In the genomic region with DNA sequence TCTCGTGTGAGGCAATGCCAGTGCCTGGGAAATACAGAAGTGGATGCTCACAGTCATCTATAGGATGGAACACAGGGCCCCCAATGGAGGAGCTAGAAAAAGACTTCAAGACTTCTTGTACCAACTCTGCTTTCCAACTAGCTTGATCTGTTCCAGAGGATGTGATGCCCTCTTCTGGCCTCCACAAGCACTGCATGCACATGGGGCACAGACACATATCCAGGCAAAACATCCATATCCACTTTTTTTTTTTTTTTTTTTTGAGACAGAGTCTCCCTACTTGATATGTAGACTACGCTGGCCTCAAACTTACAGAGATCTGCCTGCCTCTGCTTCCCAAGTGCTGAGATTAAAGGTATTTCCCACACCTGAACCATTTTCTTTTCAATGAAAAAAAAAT, we compare ENCODE assay signal across 11 mouse cellular contexts. TPM values are rescaled to one million over a fixed set of nuclear protein-coding genes. Genes with fewer than 3 reads are reported as not detected.
DNase-seq lines count a peak whose midpoint lies in the region; ATAC-seq and TF ChIP-seq lines count a peak whose summit lies in the region.
"Had no signal": no experiment of that assay in that cellular context is flagged by ENCODE, and none has a peak within 500 bp of the region (broad histone marks: within the 10 kb centered on the region; RNA-seq: fewer than 3 reads in every experiment).

No protein-coding gene starts in this region.

- TF ChIP-seq EP300 in ES-Bruce4 (IDR thresholded peaks at IDR 0.05; ENCODE audit: insufficient read depth, low read depth, low read length): no peak
- TF ChIP-seq EP300 in liver, embryonic 14.5 days (IDR thresholded peaks at IDR 0.05; ENCODE audit: low read depth): no peak

- no peak for TF ChIP-seq POLR2A in ES-Bruce4 (IDR thresholded peaks at IDR 0.05; ENCODE audit: insufficient read depth, low read length)
- no peak for TF ChIP-seq POLR2A in cerebellum, adult 2 months (IDR thresholded peaks at IDR 0.05; ENCODE audit: borderline replicate concordance, insufficient read depth, low read length)

- no peak overlapping the region for H3K9ac ChIP-seq in liver, embryonic 12.5 days
- no peak overlapping the region for H3K9ac ChIP-seq in ES-Bruce4 (ENCODE audit: low read depth, poor library complexity, severe bottlenecking)
- no peak overlapping the region for H3K9ac ChIP-seq in liver, embryonic 14.5 days (replicated peaks)
- H3K9ac ChIP-seq: hindbrain, embryonic 14.5 days had no signal

- H3K4me3 ChIP-seq in liver, embryonic 12.5 days: no peak overlapping the region
- no peak overlapping the region for H3K4me3 ChIP-seq in ES-Bruce4 (ENCODE audit: low read depth, low read length)
- no peak overlapping the region for H3K4me3 ChIP-seq in liver, embryonic 14.5 days (ENCODE audit: insufficient read depth in 1 of 2, low read depth in 2 of 2, low read length in 2 of 2)
- H3K4me3 ChIP-seq in cerebellum, adult 2 months (replicated peaks; ENCODE audit: insufficient read depth, low read depth, low read length): no peak overlapping the region

- H3K36me3 ChIP-seq in liver, embryonic 12.5 days: no peaks in the 10 kb centered on the region
- no peaks in the 10 kb centered on the region for H3K36me3 ChIP-seq in ES-Bruce4 (ENCODE audit: control insufficient read depth, insufficient read depth, low read length, poor library complexity, severe bottlenecking)
- no peaks in the 10 kb centered on the region for H3K36me3 ChIP-seq in liver, embryonic 14.5 days (replicated peaks; ENCODE audit: control insufficient read depth, insufficient read depth, low read depth)

- peak; percentile 26 for DNase-seq in liver
- peak; percentile 75 for DNase-seq in R1 (ENCODE audit: low read depth, low spot score)
- no peak for DNase-seq in liver, embryonic 14.5 days (ENCODE audit: low read depth in 3 of 3, low spot score in 3 of 3)
- no peak for DNase-seq in frontal cortex, adult 2 months (ENCODE audit: extremely low spot score in 1 of 2, low spot score in 1 of 2)
- no peak for DNase-seq in urinary bladder, adult 18-20 months (ENCODE audit: low spot score in 2 of 2)
- no peak for DNase-seq in cerebellum, adult 2 months
- DNase-seq: adrenal gland, adult 2 months had no signal

- 72% methylated on average over 2 of the region's 2 CpGs for WGBS in liver, embryonic 12.5 days (ENCODE audit: insufficient replicate concordance)
- 73% methylated on average over 2 of the region's 2 CpGs for WGBS in liver, embryonic 14.5 days (ENCODE audit: insufficient replicate concordance)
- WGBS in cerebellum, adult 2 months: 97% methylated on average over 2 of the region's 2 CpGs

- H3K9me3 ChIP-seq in liver, embryonic 12.5 days (replicated peaks): no peaks in the 10 kb centered on the region
- no peaks in the 10 kb centered on the region for H3K9me3 ChIP-seq in ES-Bruce4 (replicated peaks; ENCODE audit: control insufficient read depth, insufficient read depth, low read length, poor library complexity, severe bottlenecking)
- H3K9me3 ChIP-seq in liver, embryonic 14.5 days (ENCODE audit: control insufficient read depth, low read length): no peaks in the 10 kb centered on the region

- no peak for ATAC-seq in liver, embryonic 12.5 days
- no peak for ATAC-seq in liver, embryonic 14.5 days (ENCODE audit: insufficient read depth)

- no peaks in the 10 kb centered on the region for H3K4me1 ChIP-seq in liver, embryonic 12.5 days
- H3K4me1 ChIP-seq in ES-Bruce4 (ENCODE audit: control insufficient read depth, insufficient read depth, low read length): no peaks in the 10 kb centered on the region
- H3K4me1 ChIP-seq in liver, embryonic 14.5 days (replicated peaks; ENCODE audit: control insufficient read depth in 2 of 2, insufficient read depth in 2 of 2, low read length in 1 of 2): no peaks in the 10 kb centered on the region
- H3K4me1 ChIP-seq in cerebellum, adult 2 months (ENCODE audit: control insufficient read depth, insufficient read depth, low read length): no peaks in the 10 kb centered on the region

- H3K4me2 ChIP-seq in liver, embryonic 12.5 days: no peak overlapping the region
- no peak overlapping the region for H3K4me2 ChIP-seq in liver, embryonic 14.5 days (ENCODE audit: low read depth)
- H3K4me2 ChIP-seq: hindbrain, embryonic 14.5 days had no signal

- H3K27ac ChIP-seq in liver, embryonic 12.5 days: no peak overlapping the region
- H3K27ac ChIP-seq in ES-Bruce4 (ENCODE audit: insufficient read depth, low read length): no peak overlapping the region
- H3K27ac ChIP-seq in liver, embryonic 14.5 days: no peak overlapping the region
- H3K27ac ChIP-seq in cerebellum, adult 2 months (ENCODE audit: insufficient read depth, low read length): no peak overlapping the region
- H3K27ac ChIP-seq: hindbrain, embryonic 14.5 days; macrophage had no signal

- peak; percentile 64 for TF ChIP-seq CTCF in ES-Bruce4 (IDR thresholded peaks at IDR 0.05; ENCODE audit: low read depth, low read length)
- TF ChIP-seq CTCF in liver, embryonic 14.5 days (IDR thresholded peaks at IDR 0.05; ENCODE audit: low read depth): peak; percentile 69
- no peak for TF ChIP-seq CTCF in cerebellum, adult 2 months (IDR thresholded peaks at IDR 0.05; ENCODE audit: borderline replicate concordance, insufficient read depth, low read depth, low read length)

- H3K27me3 ChIP-seq in liver, embryonic 12.5 days (replicated peaks): no peaks in the 10 kb centered on the region
- H3K27me3 ChIP-seq in ES-Bruce4 (ENCODE audit: control insufficient read depth, insufficient read depth, low read length, poor library complexity, severe bottlenecking): no peaks in the 10 kb centered on the region
- H3K27me3 ChIP-seq in liver, embryonic 14.5 days (ENCODE audit: control insufficient read depth, insufficient read depth, low read length): no peaks in the 10 kb centered on the region
- no peaks in the 10 kb centered on the region for H3K27me3 ChIP-seq in cerebellum, adult 2 months (ENCODE audit: control insufficient read depth, insufficient read depth, low read length)

RNA-seq across cellular contexts. Expression of gene Cdkn2c, which starts 32.0 kb away (rescaled TPM):
- polyA plus RNA-seq in liver, embryonic 12.5 days (2016; fragmentation: Nextera tagmentation; extraction: Ambion mirVana): 14.8 and 15.7 TPM in 2 replicates
- 1.1 and 1.9 TPM in 2 replicates for polyA plus RNA-seq in ES-Bruce4 (2011; ENCODE audit: insufficient read depth, insufficient read length, low read depth, missing spikeins)
- 10.2 and 15.1 TPM in 2 replicates for polyA plus RNA-seq in liver, embryonic 14.5 days (2012; rRNA removed)
- polyA plus RNA-seq in liver, embryonic 14.5 days (2014; fragmentation: Nextera tagmentation; extraction: Ambion mirVana): 13.6 and 14.9 TPM in 2 replicates
- 4.3 and 4.8 TPM in 2 replicates for polyA plus RNA-seq in frontal cortex, adult 2 months (2012; rRNA removed)
- polyA plus RNA-seq in cerebellum, adult 2 months (2012; rRNA removed): 2.9 and 3.1 TPM in 2 replicates

RNA-seq across cellular contexts. Expression of gene Faf1, which starts 41.4 kb away (rescaled TPM):
- 31.3 and 31.4 TPM in 2 replicates for polyA plus RNA-seq in liver, embryonic 12.5 days (2016; fragmentation: Nextera tagmentation; extraction: Ambion mirVana)
- 88.3 and 89.1 TPM in 2 replicates for polyA plus RNA-seq in ES-Bruce4 (2011; ENCODE audit: insufficient read depth, insufficient read length, low read depth, missing spikeins)
- polyA plus RNA-seq in liver, embryonic 14.5 days (2012; rRNA removed): 4.1 and 7.3 TPM in 2 replicates
- 16.6 and 19.2 TPM in 2 replicates for polyA plus RNA-seq in liver, embryonic 14.5 days (2014; fragmentation: Nextera tagmentation; extraction: Ambion mirVana)
- polyA plus RNA-seq in frontal cortex, adult 2 months (2012; rRNA removed): 16.2 and 21.4 TPM in 2 replicates
- 20.4 and 20.9 TPM in 2 replicates for polyA plus RNA-seq in cerebellum, adult 2 months (2012; rRNA removed)

Comparison
In these comparisons a context has a peak if more than half of its experiments do, and no peak if none do; other contexts are left out.
1. DNase-seq: peak in liver (single experiment) and R1 (single experiment); none in liver, embryonic 14.5 days (0 of 3), frontal cortex, adult 2 months (0 of 2), urinary bladder, adult 18-20 months (0 of 2) and cerebellum, adult 2 months (0 of 2).